In genomic region chr5:32713042-32713702, GRCm38 (mm10) we compare ENCODE assay signal across 8 mouse cellular contexts.
DNase-seq lines count a peak whose midpoint lies in the region; ATAC-seq and TF ChIP-seq lines count a peak whose summit lies in the region.

No protein-coding gene starts in this region.

- no peaks in the 10 kb centered on the region for H3K9me3 ChIP-seq in heart, embryonic 12.5 days (replicated peaks)
- H3K9me3 ChIP-seq in ES-E14 (ENCODE audit: control insufficient read depth, insufficient read depth, low read depth, low read length), result no peaks in the 10 kb centered on the region
- no peaks in the 10 kb centered on the region for H3K9me3 ChIP-seq in forebrain, embryonic 11.5 days (ENCODE audit: control insufficient read depth, low read length)
- no peaks in the 10 kb centered on the region for H3K9me3 ChIP-seq in liver, embryonic 11.5 days (ENCODE audit: control insufficient read depth, low read length)
- H3K9me3 ChIP-seq in stomach, embryonic 16.5 days (replicated peaks; ENCODE audit: control insufficient read depth, low read length), result no peaks in the 10 kb centered on the region

- 35% methylated on average over 2 of the region's 2 CpGs for WGBS in heart, embryonic 12.5 days
- WGBS in forebrain, embryonic 11.5 days, result 25% methylated on average over 2 of the region's 2 CpGs
- WGBS in liver, embryonic 11.5 days, result 18% methylated on average over 2 of the region's 2 CpGs
- 23% methylated on average over 2 of the region's 2 CpGs for WGBS in stomach, embryonic 16.5 days

- H3K27ac ChIP-seq in heart, embryonic 12.5 days (ENCODE audit: poor library complexity, severe bottlenecking), result peak overlapping the region; percentile 84
- H3K27ac ChIP-seq in ES-E14 (ENCODE audit: insufficient read depth, low read depth, low read length, poor library complexity, severe bottlenecking), result peak overlapping the region; percentile 74; the same call in 1 of the 2 replicates
- peak overlapping the region; percentile 82 for H3K27ac ChIP-seq in forebrain, embryonic 11.5 days (ENCODE audit: low read depth, low read length)
- peak overlapping the region; percentile 72 for H3K27ac ChIP-seq in liver, embryonic 11.5 days (ENCODE audit: low read depth, low read length)
- peak overlapping the region; percentile 94 for H3K27ac ChIP-seq in stomach, embryonic 16.5 days (ENCODE audit: low read length)

- in situ Hi-C loops in ES-E14 (cut with MboI; ENCODE audit: low sequenced_read_pairs in 2 of 2, unreplicated experiment in 2 of 2), result no loop called here

- peak; percentile 4; the same call in 1 of the 2 replicates for ATAC-seq in heart, embryonic 12.5 days (ENCODE audit: insufficient number of reproducible peaks, low FRiP score)
- ATAC-seq in forebrain, embryonic 11.5 days (replicated peaks; ENCODE audit: low FRiP score), result no peak; the same call in none of the 2 replicates
- ATAC-seq in liver, embryonic 11.5 days (replicated peaks; ENCODE audit: low FRiP score), result no peak; the same call in none of the 2 replicates
- ATAC-seq in stomach, embryonic 16.5 days (ENCODE audit: insufficient read depth, low FRiP score), result no peak

- H3K4me2 ChIP-seq in heart, embryonic 12.5 days, result peak overlapping the region; percentile 85
- peak overlapping the region; percentile 62 for H3K4me2 ChIP-seq in forebrain, embryonic 11.5 days (ENCODE audit: low read depth, low read length, severe bottlenecking)
- H3K4me2 ChIP-seq in liver, embryonic 11.5 days, result peak overlapping the region; percentile 71
- H3K4me2 ChIP-seq in stomach, embryonic 16.5 days (ENCODE audit: low read depth, low read length), result peak overlapping the region; percentile 82

- H3K9ac ChIP-seq in heart, embryonic 12.5 days, result peak overlapping the region; percentile 74
- peak overlapping the region; percentile 32; the same call in 1 of the 2 replicates for H3K9ac ChIP-seq in ES-E14 (ENCODE audit: insufficient read depth, low read depth, low read length, poor library complexity, severe bottlenecking)
- peak overlapping the region; percentile 66 for H3K9ac ChIP-seq in forebrain, embryonic 11.5 days (ENCODE audit: low read length)
- H3K9ac ChIP-seq in liver, embryonic 11.5 days (ENCODE audit: low read depth, low read length), result peak overlapping the region; percentile 69
- H3K9ac ChIP-seq in stomach, embryonic 16.5 days (ENCODE audit: low read length), result peak overlapping the region; percentile 87

- peaks cover 10% of the 10 kb centered on the region; the same call in 1 of the 2 replicates for H3K4me1 ChIP-seq in heart, embryonic 12.5 days (replicated peaks)
- H3K4me1 ChIP-seq in ES-E14 (ENCODE audit: control insufficient read depth in 2 of 2, insufficient read depth in 2 of 2, low read length in 2 of 2, poor library complexity in 1 of 2), result no peaks in the 10 kb centered on the region
- no peaks in the 10 kb centered on the region for H3K4me1 ChIP-seq in forebrain, embryonic 11.5 days (replicated peaks; ENCODE audit: control insufficient read depth, insufficient read depth, low read length)
- no peaks in the 10 kb centered on the region for H3K4me1 ChIP-seq in liver, embryonic 11.5 days (replicated peaks; ENCODE audit: control insufficient read depth, insufficient read depth, low read length)
- peaks cover 3% of the 10 kb centered on the region; the same call in 1 of the 2 replicates for H3K4me1 ChIP-seq in stomach, embryonic 16.5 days (ENCODE audit: control insufficient read depth, insufficient read depth, low read length)

- intact Hi-C loops in left cerebral cortex, postnatal 4 days (cut with DNase I), result no loop called here

- no peak for DNase-seq in heart, adult 9 months (ENCODE audit: low spot score in 2 of 2)
- DNase-seq in ES-E14 (ENCODE audit: low read depth, low spot score), result no peak
- no peak for DNase-seq in forebrain, embryonic 11.5 days (ENCODE audit: low spot score)
- no peak for DNase-seq in liver, embryonic 11.5 days (ENCODE audit: low spot score)
- no peak for DNase-seq in gastrocnemius, postnatal 25 days
- no peak for DNase-seq in left cerebral cortex, postnatal 4 days

- H3K36me3 ChIP-seq in heart, embryonic 12.5 days, result no peaks in the 10 kb centered on the region
- H3K36me3 ChIP-seq in ES-E14 (ENCODE audit: control insufficient read depth, insufficient read depth, low read length, poor library complexity, severe bottlenecking), result no peaks in the 10 kb centered on the region
- H3K36me3 ChIP-seq in forebrain, embryonic 11.5 days (ENCODE audit: control insufficient read depth, insufficient read depth, low read length), result no peaks in the 10 kb centered on the region
- H3K36me3 ChIP-seq in liver, embryonic 11.5 days (ENCODE audit: control insufficient read depth, insufficient read depth, low read length), result no peaks in the 10 kb centered on the region
- no peaks in the 10 kb centered on the region for H3K36me3 ChIP-seq in stomach, embryonic 16.5 days (ENCODE audit: control insufficient read depth, insufficient read depth, low read length)

- H3K27me3 ChIP-seq in heart, embryonic 12.5 days (replicated peaks), result no peaks in the 10 kb centered on the region
- H3K27me3 ChIP-seq in forebrain, embryonic 11.5 days (ENCODE audit: control insufficient read depth, insufficient read depth, low read length), result no peaks in the 10 kb centered on the region
- no peaks in the 10 kb centered on the region for H3K27me3 ChIP-seq in liver, embryonic 11.5 days (replicated peaks; ENCODE audit: control insufficient read depth, insufficient read depth, low read length)
- no peaks in the 10 kb centered on the region for H3K27me3 ChIP-seq in stomach, embryonic 16.5 days (ENCODE audit: control insufficient read depth, insufficient read depth, low read length)

- peak overlapping the region; percentile 69 for H3K4me3 ChIP-seq in heart, embryonic 12.5 days
- peak overlapping the region in 1 of 2 experiments; percentile 54; a peak in 2 of 4 replicates for H3K4me3 ChIP-seq in ES-E14 (ENCODE audit: insufficient read depth in 1 of 2, low read depth in 1 of 2, low read length in 2 of 2, poor library complexity in 1 of 2, severe bottlenecking in 1 of 2)
- peak overlapping the region; percentile 51 for H3K4me3 ChIP-seq in forebrain, embryonic 11.5 days (ENCODE audit: low read depth, low read length)
- peak overlapping the region; percentile 66 for H3K4me3 ChIP-seq in liver, embryonic 11.5 days (ENCODE audit: low read depth, low read length)
- peak overlapping the region; percentile 79 for H3K4me3 ChIP-seq in stomach, embryonic 16.5 days (replicated peaks; ENCODE audit: low read length)

TF ChIP-seq in ES-E14, 5 proteins besides CTCF, POLR2A, EP300 and RAD21:
- TF ChIP-seq MAFK (IDR thresholded peaks at IDR 0.05; ENCODE audit: insufficient read depth, low read depth, low read length) (no peak), CHD2 (IDR thresholded peaks at IDR 0.05; ENCODE audit: low read depth, low read length) (no peak), ZC3H11A (IDR thresholded peaks at IDR 0.05; ENCODE audit: borderline replicate concordance, low read depth, low read length) (no peak), ZNF384 (IDR thresholded peaks at IDR 0.05; ENCODE audit: low read depth, low read length) (no peak), HCFC1 (IDR thresholded peaks at IDR 0.05; ENCODE audit: borderline replicate concordance, insufficient read depth, low read length) (no peak)

Comparison
In these comparisons a context has a peak if more than half of its experiments do, and no peak if none do; other contexts are left out.
1. H3K9ac ChIP-seq: peak in every context shown above with its lines; median percentile 87 in stomach, embryonic 16.5 days; 74 in heart, embryonic 12.5 days; 69 in liver, embryonic 11.5 days; 66 in forebrain, embryonic 11.5 days; 32 in ES-E14.